Mouse (Mus musculus) bone marrow, adult 2 months (tissue): ENCODE data around the gene Scd2. TPM values are rescaled to one million over a fixed set of nuclear protein-coding genes. Genes with fewer than 3 reads are reported as not detected.
A peak's percentile ranks its signal among the peaks of the same experiment; 100 is the strongest.
"Not testable (repeated sequence)": the region's sequence is repeated elsewhere in the genome, so short reads cannot be mapped to it uniquely, and the experiment has no call there.

Source experiments
- H3K27ac ChIP-seq: fragments of 200-500 bp; 2 replicates; pipeline ENCODE4 v1.5.1; 2012; ENCODE audit warnings: low read depth, mild to moderate bottlenecking, control low read depth, inconsistent platforms, low read length; ENCODE audit not compliant: control insufficient read depth, poor library complexity, insufficient read depth
- H3K4me1 ChIP-seq: fragments of 200-500 bp; 2 replicates; pipeline ENCODE4 v1.6.1; 2011; ENCODE audit warnings: low read length; ENCODE audit not compliant: control insufficient read depth, insufficient read depth
- H3K4me3 ChIP-seq: fragments of 200-500 bp; replicated peaks from 2 replicates; pipeline ENCODE3; 2011; ENCODE audit warnings: mild to moderate bottlenecking, low read depth, low read length, control low read depth; ENCODE audit not compliant: control insufficient read depth
- CTCF ChIP-seq: fragments of 200-500 bp; IDR thresholded peaks from 2 replicates; pipeline ENCODE4 v1.5.1; 2011; ENCODE audit warnings: low read length, control low read depth; ENCODE audit not compliant: control insufficient read depth, insufficient read depth
- POLR2A ChIP-seq: fragments of 200-500 bp; IDR thresholded peaks from 2 replicates; pipeline ENCODE4 v1.6.1; 2011; ENCODE audit warnings: low read depth, mild to moderate bottlenecking, control low read depth, low read length, borderline replicate concordance; ENCODE audit not compliant: control insufficient read depth
- WGBS: fragments of 180-500 bp; shearing (Covaris S2); methylation state at CpG from one replicate; pipeline ENCODE4 v1.1.7; 2018; 5-methylcytosine and 5-hydroxymethylcytosine counted together
- polyA plus RNA-seq: library from polyadenylated mRNA; stranded (reverse); fragments of >200 nt; gene quantifications from 2 replicates; pipeline ENCODE4 v1.2.4, GENCODE M21; 2011; ENCODE audit warnings: low replicate concordance; ENCODE audit not compliant: missing spikeins, insufficient read depth, insufficient read length

Scd2 gene
- 7.2 and 19.7 TPM in 2 replicates for polyA plus RNA-seq

GRCm38 (mm10) chr19:44292941-44293768, at the start of gene Scd2:
Scd2 (plus strand) TSS chr19:44293674.
- H3K4me1 ChIP-seq, result peaks cover 2% of the 10 kb centered on the region; the same call in 1 of the 2 replicates
- TF ChIP-seq CTCF, result no peak
- peak within 1 kb of the TSS; percentile 52 for H3K27ac ChIP-seq
- peak within 1 kb of the TSS; percentile 66 for H3K4me3 ChIP-seq
- 6% methylated on average over 21 of the region's 21 CpGs for WGBS

GRCm38 (mm10) chr19:44245761-44246171, 47.7 kb upstream of the Scd2 start:
- Histone ChIP-seq H3K4me3 (no peak overlapping the region), H3K4me1 (peaks cover 5% of the 10 kb centered on the region; the same call in 1 of the 2 replicates), H3K27ac (no peak overlapping the region)
- TF ChIP-seq POLR2A (no peak), CTCF (no peak)
- 1% methylated on average over 5 of the region's 5 CpGs for WGBS

- WGBS, result 77% methylated on average over 11 of the region's 11 CpGs
- H3K4me3 ChIP-seq, result no peak overlapping the region
- H3K4me1 ChIP-seq, result peaks cover 5% of the 10 kb centered on the region; the same call in 1 of the 2 replicates
- TF ChIP-seq CTCF (no peak), POLR2A (no peak)
- no peak overlapping the region for H3K27ac ChIP-seq
Observed at GRCm38 (mm10) chr19:44246341-44246911, 47.0 kb upstream of the Scd2 start.

GRCm38 (mm10) chr19:44247281-44248080, 46.0 kb upstream of the Scd2 start:
- no peak for TF ChIP-seq POLR2A
- no peak for TF ChIP-seq CTCF
- Histone ChIP-seq H3K4me3 (peak overlapping the region; percentile 41), H3K27ac (peak overlapping the region; percentile 54), H3K4me1 (peaks cover 5% of the 10 kb centered on the region; the same call in 1 of the 2 replicates)
- WGBS, result 15% methylated on average over 25 of the region's 25 CpGs

- WGBS, result 2% methylated on average over 36 of the region's 36 CpGs
- TF ChIP-seq POLR2A, result peak; percentile 73; the same call in 1 of the 2 replicates
- TF ChIP-seq CTCF, result no peak
- peak overlapping the region; percentile 45 for H3K4me3 ChIP-seq
- peak overlapping the region; percentile 66 for H3K27ac ChIP-seq
- H3K4me1 ChIP-seq, result peaks cover 8% of the 10 kb centered on the region
Observed at GRCm38 (mm10) chr19:44248081-44248853, 45.2 kb upstream of the Scd2 start.

GRCm38 (mm10) chr19:44248854-44249351, 44.6 kb upstream of the Scd2 start:
- WGBS, result 77% methylated on average over 11 of the region's 11 CpGs
- peaks cover 11% of the 10 kb centered on the region for H3K4me1 ChIP-seq
- no peak overlapping the region for H3K4me3 ChIP-seq
- no peak overlapping the region; the same call in 1 of the 2 replicates for H3K27ac ChIP-seq
- TF ChIP-seq CTCF (no peak), POLR2A (no peak)

GRCm38 (mm10) chr19:44251138-44251537, 42.3 kb upstream of the Scd2 start:
- H3K4me1 ChIP-seq, result peaks cover 12% of the 10 kb centered on the region
- 83% methylated on average over 6 of the region's 6 CpGs for WGBS

More at GRCm38 (mm10) chr19:44251138-44251537, 42.3 kb upstream of the Scd2 start:
- not testable (repeated sequence) for H3K27ac ChIP-seq, H3K4me3 ChIP-seq
